Mouse (Mus musculus) duodenum, adult 2 months (tissue): ENCODE results near the gene March7. TPM values are rescaled to one million over a fixed set of nuclear protein-coding genes. Genes with fewer than 3 reads are reported as not detected.

ENCODE experiments used
- polyA plus RNA-seq: library from polyadenylated mRNA; depleted of rRNA; stranded (reverse); fragments of >200 nt; gene quantifications from 2 replicates; pipeline ENCODE4 v1.2.3, GENCODE M21; 2012; ENCODE audit warnings: low replicate concordance; rRNA removed

Gene March7
- polyA plus RNA-seq: 2.3 and 3.2 TPM in 2 replicates

GRCm38 (mm10) chr2:60209703-60210651 lies at the start of gene March7, which contains the start of gene Baz2b:
March7 (plus strand) TSS chr2:60209887.
Baz2b (minus strand) TSS chr2:60209839.

GRCm38 (mm10) chr2:60284467-60284821 lies 74.8 kb downstream of the March7 start, which contains the start of gene Cd302:
Cd302 (minus strand) TSS chr2:60284488.

Other genes with a start within 250 kb of the March7 start
- gene Baz2b, start within 50 bp of the March7 start, polyA plus RNA-seq: 4.2 and 6.3 TPM in 2 replicates
- gene Cd302, start 74.6 kb downstream of the March7 start, polyA plus RNA-seq: 23.3 and 45.7 TPM in 2 replicates
- gene Ly75, start 173.4 kb downstream of the March7 start, polyA plus RNA-seq: 1.9 and 3.0 TPM in 2 replicates